Comparison of ENCODE assay signal across 14 mouse cellular contexts in genomic region chr4:89313461-89313860, GRCm38 (mm10). TPM values are rescaled to one million over a fixed set of nuclear protein-coding genes. Genes with fewer than 3 reads are reported as not detected.
DNase-seq lines count a peak whose midpoint lies in the region; ATAC-seq lines count a peak whose summit lies in the region.
"Had no signal": no experiment of that assay in that cellular context is flagged by ENCODE, and none has a peak within 500 bp of the region (broad histone marks: within the 10 kb centered on the region; RNA-seq: fewer than 3 reads in every experiment).

No protein-coding gene starts in this region.

- no peaks in the 10 kb centered on the region for H3K9me3 ChIP-seq in heart, embryonic 10.5 days
- H3K9me3 ChIP-seq in midbrain, embryonic 11.5 days (ENCODE audit: control insufficient read depth, low read length) = no peaks in the 10 kb centered on the region
- no peaks in the 10 kb centered on the region for H3K9me3 ChIP-seq in midbrain, embryonic 15.5 days
- no peaks in the 10 kb centered on the region for H3K9me3 ChIP-seq in limb, embryonic 10.5 days (replicated peaks)
- H3K9me3 ChIP-seq: heart, embryonic 13.5 days; liver, embryonic 15.5 days; neural tube, embryonic 13.5 days had no signal

- no peaks in the 10 kb centered on the region for H3K36me3 ChIP-seq in heart, embryonic 10.5 days
- H3K36me3 ChIP-seq in midbrain, embryonic 11.5 days (ENCODE audit: control insufficient read depth, insufficient read depth, low read length) = no peaks in the 10 kb centered on the region
- H3K36me3 ChIP-seq in midbrain, embryonic 15.5 days (replicated peaks) = no peaks in the 10 kb centered on the region
- no peaks in the 10 kb centered on the region for H3K36me3 ChIP-seq in limb, embryonic 10.5 days
- H3K36me3 ChIP-seq: heart, embryonic 13.5 days; liver, embryonic 15.5 days; neural tube, embryonic 13.5 days had no signal

- H3K27ac ChIP-seq in heart, embryonic 10.5 days = no peak overlapping the region
- H3K27ac ChIP-seq in midbrain, embryonic 11.5 days (ENCODE audit: low read depth, low read length) = no peak overlapping the region
- H3K27ac ChIP-seq in midbrain, embryonic 15.5 days = no peak overlapping the region
- no peak overlapping the region for H3K27ac ChIP-seq in limb, embryonic 10.5 days
- H3K27ac ChIP-seq: heart, embryonic 13.5 days; hindbrain, postnatal 0 days; liver, embryonic 15.5 days; neural tube, embryonic 13.5 days had no signal

- ATAC-seq in midbrain, embryonic 11.5 days (ENCODE audit: low FRiP score) = no peak
- no peak for ATAC-seq in midbrain, embryonic 15.5 days (replicated peaks)
- peak; percentile 57 for ATAC-seq in common myeloid progenitor, adult 5-6 weeks (replicated peaks; ENCODE audit: low read depth, poor library complexity, severe bottlenecking)
- ATAC-seq: hindbrain, postnatal 0 days had no signal

- WGBS in heart, embryonic 10.5 days = 10% methylated on average over 13 of the region's 13 CpGs
- WGBS in midbrain, embryonic 11.5 days = 11% methylated on average over 13 of the region's 13 CpGs
- WGBS in midbrain, embryonic 15.5 days = 20% methylated on average over 13 of the region's 13 CpGs
- 10% methylated on average over 13 of the region's 13 CpGs for WGBS in limb, embryonic 10.5 days

- H3K4me2 ChIP-seq in midbrain, embryonic 11.5 days = no peak overlapping the region
- H3K4me2 ChIP-seq in midbrain, embryonic 15.5 days = no peak overlapping the region
- H3K4me2 ChIP-seq: heart, embryonic 13.5 days; liver, embryonic 15.5 days; neural tube, embryonic 13.5 days had no signal

- intact Hi-C loops in heart, postnatal 14 days (cut with DNase I) = no loop called here

- no peak overlapping the region for H3K4me3 ChIP-seq in heart, embryonic 10.5 days
- H3K4me3 ChIP-seq in midbrain, embryonic 11.5 days (ENCODE audit: low read depth, low read length) = no peak overlapping the region
- no peak overlapping the region for H3K4me3 ChIP-seq in midbrain, embryonic 15.5 days
- no peak overlapping the region for H3K4me3 ChIP-seq in limb, embryonic 10.5 days
- H3K4me3 ChIP-seq: heart, embryonic 13.5 days; liver, embryonic 15.5 days; neural tube, embryonic 13.5 days had no signal

- H3K27me3 ChIP-seq in heart, embryonic 10.5 days (ENCODE audit: insufficient read depth, poor library complexity, severe bottlenecking) = peaks cover 44% of the 10 kb centered on the region
- H3K27me3 ChIP-seq in midbrain, embryonic 11.5 days (ENCODE audit: control insufficient read depth, insufficient read depth, low read length) = peaks cover 37% of the 10 kb centered on the region
- H3K27me3 ChIP-seq in midbrain, embryonic 15.5 days (replicated peaks) = peaks cover 58% of the 10 kb centered on the region
- H3K27me3 ChIP-seq in limb, embryonic 10.5 days (ENCODE audit: low read depth, poor library complexity, severe bottlenecking) = peaks cover 64% of the 10 kb centered on the region

- H3K9ac ChIP-seq in midbrain, embryonic 11.5 days (ENCODE audit: low read length) = no peak overlapping the region
- H3K9ac ChIP-seq in midbrain, embryonic 15.5 days = no peak overlapping the region
- H3K9ac ChIP-seq: heart, embryonic 13.5 days; liver, embryonic 15.5 days; neural tube, embryonic 13.5 days had no signal

- peaks cover 6% of the 10 kb centered on the region; the same call in 1 of the 2 replicates for H3K4me1 ChIP-seq in heart, embryonic 10.5 days
- H3K4me1 ChIP-seq in midbrain, embryonic 11.5 days (ENCODE audit: control insufficient read depth, insufficient read depth, low read length) = peaks cover 2% of the 10 kb centered on the region; the same call in 1 of the 2 replicates
- H3K4me1 ChIP-seq in midbrain, embryonic 15.5 days = peaks cover 10% of the 10 kb centered on the region
- H3K4me1 ChIP-seq in limb, embryonic 10.5 days = peaks cover 9% of the 10 kb centered on the region

- peak; percentile 16 to 44 for DNase-seq in heart, postnatal 14 days
- no peak for DNase-seq in heart, embryonic 10.5 days (ENCODE audit: low spot score)
- peak; percentile 93 for DNase-seq in midbrain, embryonic 11.5 days (ENCODE audit: low spot score, missing footprints)
- peak; percentile 83 for DNase-seq in limb, embryonic 10.5 days (ENCODE audit: low spot score)
- no peak for DNase-seq in c-Kit-positive CD71-positive TER-119-positive erythroid progenitor cells, embryonic 14.5 days (ENCODE audit: low spot score)
- DNase-seq: cerebellum, postnatal 25 days; thymus, postnatal 36 days had no signal

RNA-seq across cellular contexts. Expression of gene Cdkn2b, which starts 2.6 kb away (rescaled TPM):
- total RNA-seq in heart, postnatal 14 days (2021) = under 1 TPM; 0.27 to 0.79 TPM
- polyA plus RNA-seq in heart, embryonic 10.5 days (2016; fragmentation: Nextera tagmentation; extraction: Ambion mirVana) = 1.5 and 1.9 TPM in 2 replicates
- 0.15 TPM in 1 of 2 replicates, not detected in the other for polyA plus RNA-seq in midbrain, embryonic 11.5 days (2014; fragmentation: Nextera tagmentation; extraction: Ambion mirVana)
- polyA plus RNA-seq in midbrain, embryonic 15.5 days (2015; fragmentation: Nextera tagmentation; extraction: Ambion mirVana) = 0.71 and 1.1 TPM in 2 replicates
- total RNA-seq in common myeloid progenitor, adult 5-6 weeks (2017) = not detected in 2 replicates
- 0.18 and 0.34 TPM in 2 replicates for polyA plus RNA-seq in limb, embryonic 10.5 days (2016; fragmentation: Nextera tagmentation; extraction: Ambion mirVana)
- total RNA-seq: megakaryocyte-erythroid progenitor cell, adult 5-6 weeks had no signal
- polyA plus RNA-seq: liver, embryonic 15.5 days had no signal

RNA-seq across cellular contexts. Expression of gene Cdkn2a, which starts 19.0 kb away (rescaled TPM):
- total RNA-seq in heart, postnatal 14 days (2021) = under 1 TPM in 1 of 2 experiments, not detected in 1; 0.24 TPM
- not detected in 2 replicates for polyA plus RNA-seq in heart, embryonic 10.5 days (2016; fragmentation: Nextera tagmentation; extraction: Ambion mirVana)
- not detected in 2 replicates for polyA plus RNA-seq in midbrain, embryonic 11.5 days (2014; fragmentation: Nextera tagmentation; extraction: Ambion mirVana)
- not detected in 2 replicates for polyA plus RNA-seq in midbrain, embryonic 15.5 days (2015; fragmentation: Nextera tagmentation; extraction: Ambion mirVana)
- not detected in 2 replicates for total RNA-seq in common myeloid progenitor, adult 5-6 weeks (2017)
- not detected in 2 replicates for polyA plus RNA-seq in limb, embryonic 10.5 days (2016; fragmentation: Nextera tagmentation; extraction: Ambion mirVana)
- total RNA-seq: hindbrain, postnatal 0 days; megakaryocyte-erythroid progenitor cell, adult 5-6 weeks had no signal
- polyA plus RNA-seq: heart, embryonic 13.5 days; hindbrain, postnatal 0 days; liver, embryonic 15.5 days; neural tube, embryonic 13.5 days had no signal

Comparison
In these comparisons a context has a peak if more than half of its experiments do, and no peak if none do; other contexts are left out.
1. DNase-seq: peak in heart, postnatal 14 days (2 of 2), midbrain, embryonic 11.5 days (single experiment) and limb, embryonic 10.5 days (single experiment); none in heart, embryonic 10.5 days (single experiment) and c-Kit-positive CD71-positive TER-119-positive erythroid progenitor cells, embryonic 14.5 days (single experiment).